Mouse (Mus musculus) gastrocnemius, postnatal 36 days (tissue): ENCODE results near the gene Hspb8. TPM values are rescaled to one million over a fixed set of nuclear protein-coding genes. Genes with fewer than 3 reads are reported as not detected.

Experiments
- DNase-seq, 2 experiments: peaks; one replicate each; pipeline ENCODE4 v3.0.0; 2022
- intact Hi-C: fragments of 180-260 bp; cut with DNase I; formaldehyde crosslinking; loops from one replicate; pipeline ENCODE4 v1.15.1; 2025
- long read RNA-seq, 2 experiments: library from polyadenylated mRNA; stranded (forward); transcript quantifications; one replicate each; pipeline ENCODE4 v2.0.0; 2021
- total RNA-seq, 2 experiments: library from RNA; stranded (reverse); gene quantifications; 2 replicates each; pipeline ENCODE4 v1.2.3; 2021

Hspb8 gene
- total RNA-seq, result 100 to 1,000 TPM; 212 to 260 TPM
- long read RNA-seq, experiment 1, transcript Hspb8-201 (3 exons, 1,816 nt), result major isoform, 312 of 390 reads
- long read RNA-seq, experiment 1, partial matches to known transcripts, result 2 of 390 reads
- long read RNA-seq, experiment 1, other reads (novel, unspliced or antisense), result 76 of 390 reads
- long read RNA-seq, experiment 2, transcript Hspb8-201 (3 exons, 1,816 nt), result major isoform, 323 of 398 reads
- long read RNA-seq, experiment 2, partial matches to known transcripts, result 1 of 398 reads
- long read RNA-seq, experiment 2, other reads (novel, unspliced or antisense), result 74 of 398 reads

GRCm38 (mm10) chr5:116422699-116423201 is at the start of gene Hspb8:
TSS of gene Hspb8 (minus strand) at chr5:116422864.
- intact Hi-C loops, result loop anchor here (1.0 to 2.0 kb wide), 2 partner anchors 21 to 386 kb away; no protein-coding TSS in a partner anchor
- DNase-seq, result peak; percentile 82 to 85

- no peak for DNase-seq
- intact Hi-C loops, result no loop called here
These were observed 38.8 kb upstream of the Hspb8 start for GRCm38 (mm10) chr5:116461354-116462042.

- DNase-seq, result no peak
- intact Hi-C loops, result no loop called here
These were observed 37.3 kb upstream of the Hspb8 start for GRCm38 (mm10) chr5:116459970-116460369.

GRCm38 (mm10) chr5:116457791-116458190 is 35.1 kb upstream of the Hspb8 start:
- no peak for DNase-seq
- intact Hi-C loops, result no loop called here

GRCm38 (mm10) chr5:116456796-116457515 is 34.3 kb upstream of the Hspb8 start:
- no peak for DNase-seq
- intact Hi-C loops, result no loop called here

- intact Hi-C loops, result loop anchor here (1.0 kb wide), 1 partner anchor 67 kb away; no protein-coding TSS in a partner anchor
- DNase-seq, result peak; percentile 60 to 62
These were observed 30.8 kb upstream of the Hspb8 start for GRCm38 (mm10) chr5:116453401-116453851.

- no peak for DNase-seq
- intact Hi-C loops, result no loop called here
These were observed 28.2 kb upstream of the Hspb8 start for GRCm38 (mm10) chr5:116450901-116451300.

- DNase-seq, result no peak
- intact Hi-C loops, result loop anchor here (5.0 kb wide), 1 partner anchor 52 kb away; no protein-coding TSS in a partner anchor
These were observed 27.0 kb upstream of the Hspb8 start for GRCm38 (mm10) chr5:116449522-116450225.

- intact Hi-C loops, result loop anchor here (5.0 kb wide), 1 partner anchor 51 kb away; no protein-coding TSS in a partner anchor
- DNase-seq, result no peak
These were observed 25.9 kb upstream of the Hspb8 start for GRCm38 (mm10) chr5:116448409-116449191.

GRCm38 (mm10) chr5:116447821-116448350 is 25.2 kb upstream of the Hspb8 start:
- intact Hi-C loops, result loop anchor here (5.0 kb wide), 1 partner anchor 51 kb away; no protein-coding TSS in a partner anchor

GRCm38 (mm10) chr5:116446552-116446951 is 23.9 kb upstream of the Hspb8 start:
- intact Hi-C loops, result loop anchor here (5.0 kb wide), 1 partner anchor 49 kb away; no protein-coding TSS in a partner anchor
- DNase-seq, result no peak

More at GRCm38 (mm10) chr5:116447821-116448350, 25.2 kb upstream of the Hspb8 start:
- DNase-seq, result no peak

- intact Hi-C loops, result loop anchor here (5.0 kb wide), 1 partner anchor 48 kb away; no protein-coding TSS in a partner anchor
- DNase-seq, result no peak
These were observed 23.1 kb upstream of the Hspb8 start for GRCm38 (mm10) chr5:116445634-116446367.

GRCm38 (mm10) chr5:116444517-116444916 is 21.9 kb upstream of the Hspb8 start:
- DNase-seq, result no peak
- intact Hi-C loops, result no loop called here

- intact Hi-C loops, result loop anchor here (1.0 kb wide), 1 partner anchor 21 kb away; the partner anchor contains the start of gene Hspb8
These were observed 20.8 kb upstream of the Hspb8 start for GRCm38 (mm10) chr5:116443459-116443940.

GRCm38 (mm10) chr5:116442697-116443458 is 20.2 kb upstream of the Hspb8 start:
- no peak for DNase-seq
- intact Hi-C loops, result loop anchor here (1.0 kb wide), 1 partner anchor 21 kb away; the partner anchor contains the start of gene Hspb8

More at GRCm38 (mm10) chr5:116443459-116443940, 20.8 kb upstream of the Hspb8 start:
- no peak for DNase-seq

GRCm38 (mm10) chr5:116440251-116440650 is 17.6 kb upstream of the Hspb8 start:
- no peak for DNase-seq
- intact Hi-C loops, result no loop called here

- no peak for DNase-seq
- intact Hi-C loops, result no loop called here
These were observed 15.7 kb upstream of the Hspb8 start for GRCm38 (mm10) chr5:116438328-116438727.
